Mouse (Mus musculus): ENCODE measurements around the gene Rnf11. TPM values are rescaled to one million over a fixed set of nuclear protein-coding genes. Genes with fewer than 3 reads are reported as not detected.

Gene Rnf11
- total and polyA plus RNA-seq, 3 experiments, result 8.6 to 8.7 TPM; not detected in 1

DNA sequence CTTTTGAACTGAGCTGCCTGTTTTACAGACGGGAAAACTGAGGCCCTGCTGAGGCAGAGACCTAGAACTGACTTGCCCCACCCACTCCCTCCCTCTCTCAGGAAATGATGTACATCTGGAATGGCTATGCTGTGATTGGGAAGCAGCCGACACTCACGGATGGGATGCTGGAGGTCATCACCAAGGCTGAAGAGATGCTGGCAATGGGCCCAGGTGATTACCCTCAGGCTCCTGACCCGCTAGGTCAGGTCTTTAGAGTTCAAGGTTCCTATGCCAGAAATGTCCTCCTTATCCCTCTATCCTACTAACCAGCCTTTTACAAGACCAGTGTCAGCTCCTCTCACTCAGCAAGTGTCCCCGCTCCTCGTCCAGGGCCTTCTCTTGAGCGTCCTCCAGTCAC lies 42.4 kb downstream of the Rnf11 start:
- H3K79me2 ChIP-seq (ENCODE audit: control insufficient read depth, insufficient read depth, low read length, poor library complexity), result no peaks in the 10 kb centered on the region
- peaks cover 0 to 62% of the 10 kb centered on the region in 2 experiments; a peak in 2 of 4 replicates for H3K36me3 ChIP-seq (ENCODE audit: control insufficient read depth in 1 of 2, insufficient read depth in 2 of 2, low read length in 2 of 2)
- no peak overlapping the region for H3K27ac ChIP-seq (ENCODE audit: control insufficient read depth, low read depth, low read length)
- peaks cover 33 to 72% of the 10 kb centered on the region in 2 experiments for H3K4me1 ChIP-seq (ENCODE audit: control insufficient read depth in 1 of 2, insufficient read depth in 2 of 2, low read length in 2 of 2)
- DNase-seq (ENCODE audit: low read depth, low spot score), result no peak
- H3K27me3 ChIP-seq (ENCODE audit: control insufficient read depth in 1 of 2, insufficient read depth in 2 of 2, low read length in 2 of 2), result no peaks in the 10 kb centered on the region
- H3K9me3 ChIP-seq (replicated peaks; ENCODE audit: insufficient read depth, low read length), result no peaks in the 10 kb centered on the region
- TF ChIP-seq MAFK (IDR thresholded peaks at IDR 0.05; ENCODE audit: borderline replicate concordance, low read depth, low read length) (no peak), MXI1 (IDR thresholded peaks at IDR 0.05; ENCODE audit: low read depth, low read length) (no peak), E2F4 (IDR thresholded peaks at IDR 0.05; ENCODE audit: borderline replicate concordance, low read depth, low read length) (no peak), KAT2A (conservative IDR thresholded peaks at IDR 0.05; ENCODE audit: low read depth, low read length) (no peak), USF1 (IDR thresholded peaks at IDR 0.05; ENCODE audit: low read depth, low read length) (no peak), MYB (IDR thresholded peaks at IDR 0.05; ENCODE audit: low read depth, low read length) (no peak), MAZ (IDR thresholded peaks at IDR 0.05; ENCODE audit: low read depth, low read length) (no peak), HCFC1 (IDR thresholded peaks at IDR 0.05; ENCODE audit: low read depth, low read length) (no peak), POLR2A (IDR thresholded peaks at IDR 0.05; ENCODE audit: control insufficient read depth in 1 of 2, insufficient read depth in 1 of 2, low read depth in 1 of 2, low read length in 2 of 2, poor library complexity in 1 of 2) (no peak), MAX (IDR thresholded peaks at IDR 0.05; ENCODE audit: low read length) (no peak), CHD1 (IDR thresholded peaks at IDR 0.05; ENCODE audit: low read depth, low read length) (no peak)
- H3K4me3 ChIP-seq (ENCODE audit: control insufficient read depth in 1 of 2, insufficient read depth in 1 of 2, low read depth in 2 of 2, low read length in 2 of 2), result no peak overlapping the region
- H3K9ac ChIP-seq (ENCODE audit: control insufficient read depth, low read depth, low read length, poor library complexity, severe bottlenecking), result no peak overlapping the region

DNA sequence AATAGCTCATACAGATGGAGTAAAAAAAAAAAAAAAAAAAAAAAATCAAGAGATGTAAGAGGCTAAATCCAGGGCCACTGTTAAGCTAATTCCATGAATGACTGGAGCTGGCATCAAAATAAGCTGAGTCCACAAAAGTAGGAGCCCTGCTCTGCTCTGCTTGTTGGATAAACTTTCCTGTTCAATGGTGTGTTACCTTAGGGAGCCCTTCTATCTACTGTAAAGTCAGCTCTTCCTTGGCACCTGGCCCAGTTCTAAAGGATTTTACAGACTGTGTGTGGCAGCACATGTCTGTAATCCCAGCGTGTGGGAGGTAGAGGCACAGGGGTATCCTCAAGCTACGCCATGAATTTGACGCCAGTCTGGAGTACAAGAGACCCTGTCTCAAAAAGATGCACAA lies 43.5 kb downstream of the Rnf11 start:
- Histone ChIP-seq H3K27ac (ENCODE audit: control insufficient read depth, low read depth, low read length) (no peak overlapping the region), H3K27me3 (ENCODE audit: control insufficient read depth in 1 of 2, insufficient read depth in 2 of 2, low read length in 2 of 2) (no peaks in the 10 kb centered on the region), H3K79me2 (ENCODE audit: control insufficient read depth, insufficient read depth, low read length, poor library complexity) (no peaks in the 10 kb centered on the region), H3K9ac (ENCODE audit: control insufficient read depth, low read depth, low read length, poor library complexity, severe bottlenecking) (no peak overlapping the region), H3K4me1 (ENCODE audit: control insufficient read depth in 1 of 2, insufficient read depth in 2 of 2, low read length in 2 of 2) (peaks cover 25 to 61% of the 10 kb centered on the region in 2 experiments), H3K36me3 (ENCODE audit: control insufficient read depth in 1 of 2, insufficient read depth in 2 of 2, low read length in 2 of 2) (peaks cover 0 to 51% of the 10 kb centered on the region in 2 experiments; a peak in 2 of 4 replicates), H3K4me3 (ENCODE audit: control insufficient read depth in 1 of 2, insufficient read depth in 1 of 2, low read depth in 2 of 2, low read length in 2 of 2) (no peak overlapping the region), H3K9me3 (replicated peaks; ENCODE audit: insufficient read depth, low read length) (no peaks in the 10 kb centered on the region)
- TF ChIP-seq ZNF384 (IDR thresholded peaks at IDR 0.05; ENCODE audit: low read depth, low read length) (0 out of 2 replicates have a peak, but pooled peaks have one; percentile 13), RAD21 (IDR thresholded peaks at IDR 0.05; ENCODE audit: low read depth, low read length) (no peak)
- peak; percentile 38 for DNase-seq (ENCODE audit: low read depth, low spot score)

DNA sequence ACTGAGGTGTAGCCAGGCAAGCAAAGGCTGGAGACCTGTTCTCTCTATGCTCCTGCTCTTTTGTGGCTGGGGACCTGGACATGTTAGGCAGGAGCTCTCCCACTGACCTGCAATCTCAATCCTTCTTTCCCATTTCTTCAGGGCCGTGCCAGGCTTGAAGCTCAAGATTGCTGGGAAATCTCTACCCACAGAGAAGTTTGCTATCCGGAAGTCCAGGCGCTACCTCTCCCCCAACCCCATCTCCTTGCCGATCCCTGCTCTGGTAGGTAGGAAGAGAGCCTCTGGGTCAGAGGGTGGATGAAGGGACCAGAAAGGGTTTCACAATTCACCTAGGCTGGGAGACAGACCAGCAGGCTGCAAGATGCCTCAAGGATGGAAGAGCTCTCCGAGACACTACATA lies 44.1 kb downstream of the Rnf11 start:
- H3K79me2 ChIP-seq (ENCODE audit: control insufficient read depth, insufficient read depth, low read length, poor library complexity), result no peaks in the 10 kb centered on the region
- H3K9me3 ChIP-seq (replicated peaks; ENCODE audit: insufficient read depth, low read length), result no peaks in the 10 kb centered on the region
- TF ChIP-seq POLR2AphosphoS5 (IDR thresholded peaks at IDR 0.05; ENCODE audit: borderline replicate concordance, low read depth, low read length) (no peak), ELF1 (IDR thresholded peaks at IDR 0.05; ENCODE audit: low read depth, low read length) (no peak), E2F4 (IDR thresholded peaks at IDR 0.05; ENCODE audit: borderline replicate concordance, low read depth, low read length) (no peak), GABPA (IDR thresholded peaks at IDR 0.05; ENCODE audit: low read depth, low read length) (no peak), SMC3 (IDR thresholded peaks at IDR 0.05; ENCODE audit: low read depth, low read length) (no peak), RAD21 (IDR thresholded peaks at IDR 0.05; ENCODE audit: low read depth, low read length) (no peak), ZNF384 (IDR thresholded peaks at IDR 0.05; ENCODE audit: low read depth, low read length) (no peak), MEF2A (IDR thresholded peaks at IDR 0.05; ENCODE audit: extremely low read depth, insufficient replicate concordance, low read depth, low read length, poor library complexity, severe bottlenecking) (no peak), ZKSCAN1 (IDR thresholded peaks at IDR 0.05; ENCODE audit: low read depth, low read length) (no peak), ZC3H11A (IDR thresholded peaks at IDR 0.05; ENCODE audit: low read depth, low read length) (no peak), HCFC1 (IDR thresholded peaks at IDR 0.05; ENCODE audit: low read depth, low read length) (no peak), POLR2AphosphoS2 (IDR thresholded peaks at IDR 0.05; ENCODE audit: low read length) (no peak), NRF1 (IDR thresholded peaks at IDR 0.05; ENCODE audit: insufficient read depth, low read depth, low read length, poor library complexity, severe bottlenecking) (no peak), NELFE (IDR thresholded peaks at IDR 0.05; ENCODE audit: low read depth, low read length) (no peak)
- no peak overlapping the region for H3K4me3 ChIP-seq (ENCODE audit: control insufficient read depth in 1 of 2, insufficient read depth in 1 of 2, low read depth in 2 of 2, low read length in 2 of 2)
- DNase-seq (ENCODE audit: low read depth, low spot score), result no peak
- H3K27me3 ChIP-seq (ENCODE audit: control insufficient read depth in 1 of 2, insufficient read depth in 2 of 2, low read length in 2 of 2), result no peaks in the 10 kb centered on the region
- peaks cover 23 to 59% of the 10 kb centered on the region in 2 experiments for H3K4me1 ChIP-seq (ENCODE audit: control insufficient read depth in 1 of 2, insufficient read depth in 2 of 2, low read length in 2 of 2)
- H3K36me3 ChIP-seq (ENCODE audit: control insufficient read depth in 1 of 2, insufficient read depth in 2 of 2, low read length in 2 of 2), result peaks cover 0 to 46% of the 10 kb centered on the region in 2 experiments; a peak in 2 of 4 replicates
- no peak overlapping the region for H3K9ac ChIP-seq (ENCODE audit: control insufficient read depth, low read depth, low read length, poor library complexity, severe bottlenecking)
- H3K27ac ChIP-seq (ENCODE audit: control insufficient read depth, low read depth, low read length), result peak overlapping the region; percentile 50
